Mouse (Mus musculus): ENCODE measurements at regions not wholly inside any gene's neighbourhood (a gene's known extent, or its start where the extent isn't known, plus 50 kb on each side); places are given as distances from the start of the nearest gene placed in this dataset.

GRCm38 (mm10) chr3:61064720-61065119 is 62.1 kb downstream of the P2ry1 start:
- no peak for DNase-seq (ENCODE audit: extremely low spot score in 1 of 2, low spot score in 2 of 2)
- intact Hi-C loops (cut with DNase I), result no loop called here

DNA sequence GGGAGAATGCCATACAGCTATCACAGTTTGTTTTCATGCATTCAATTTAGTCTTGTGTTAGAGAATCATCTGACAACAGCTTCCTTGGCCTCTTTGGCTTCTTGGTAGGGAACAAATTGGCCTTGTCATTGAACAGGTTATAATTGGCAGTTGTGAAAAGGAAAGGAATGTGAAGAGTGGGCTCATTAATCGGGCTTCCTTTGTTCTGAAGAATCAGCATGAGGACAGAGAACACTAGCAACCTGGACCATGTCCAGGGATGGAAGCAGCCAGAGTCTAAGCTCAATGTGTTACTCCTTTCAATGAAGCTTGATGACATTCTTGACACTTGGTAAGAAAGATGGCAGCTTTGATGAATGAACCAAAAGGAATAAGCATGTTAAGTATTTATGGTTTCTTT is 64.5 kb downstream of the P2ry1 start:
- intact Hi-C loops (cut with DNase I), result no loop called here
- no peak for DNase-seq (ENCODE audit: extremely low spot score in 1 of 2, low spot score in 2 of 2)

DNA sequence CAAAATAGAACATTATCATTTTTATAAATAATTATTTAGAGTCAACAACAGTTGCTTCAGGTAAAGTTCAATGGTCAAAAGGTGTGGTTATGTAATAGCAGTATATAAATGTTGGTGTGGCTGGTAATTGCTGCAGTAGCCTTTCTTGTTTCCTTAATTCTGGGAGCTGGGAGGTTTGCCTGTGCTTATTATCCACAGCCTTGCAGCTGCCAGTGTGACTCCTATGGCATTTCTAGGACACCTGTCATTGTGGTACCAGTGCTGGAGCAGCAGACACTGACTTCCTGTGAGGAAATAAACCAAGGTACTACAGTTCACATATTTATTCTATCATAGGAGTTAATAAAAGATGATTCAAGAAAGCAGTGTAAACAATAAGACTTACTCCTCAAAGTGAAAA is 65.6 kb downstream of the P2ry1 start:
- intact Hi-C loops (cut with DNase I), result no loop called here
- DNase-seq (ENCODE audit: extremely low spot score in 1 of 2, low spot score in 2 of 2), result no peak

DNA sequence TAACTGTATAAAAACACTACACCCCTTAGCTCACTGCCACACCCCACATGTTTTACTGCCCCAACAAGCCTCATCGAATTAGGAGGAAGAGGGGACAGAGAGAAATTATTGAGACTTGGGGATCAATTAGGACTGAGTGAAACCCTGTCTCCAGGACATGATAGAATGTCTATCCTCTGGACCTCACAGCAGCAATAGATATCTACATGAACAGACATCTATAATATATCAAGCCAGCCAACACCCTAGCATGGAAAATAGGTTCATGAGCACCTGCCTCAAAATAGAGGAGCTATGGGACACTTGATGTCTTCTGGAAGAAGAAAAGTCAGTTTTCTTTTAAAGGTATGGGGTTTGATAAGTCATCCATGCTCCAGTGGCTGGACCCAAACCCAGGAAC is 68.4 kb downstream of the P2ry1 start:
- intact Hi-C loops (cut with DNase I), result no loop called here
- DNase-seq (ENCODE audit: extremely low spot score in 1 of 2, low spot score in 2 of 2), result no peak

DNA sequence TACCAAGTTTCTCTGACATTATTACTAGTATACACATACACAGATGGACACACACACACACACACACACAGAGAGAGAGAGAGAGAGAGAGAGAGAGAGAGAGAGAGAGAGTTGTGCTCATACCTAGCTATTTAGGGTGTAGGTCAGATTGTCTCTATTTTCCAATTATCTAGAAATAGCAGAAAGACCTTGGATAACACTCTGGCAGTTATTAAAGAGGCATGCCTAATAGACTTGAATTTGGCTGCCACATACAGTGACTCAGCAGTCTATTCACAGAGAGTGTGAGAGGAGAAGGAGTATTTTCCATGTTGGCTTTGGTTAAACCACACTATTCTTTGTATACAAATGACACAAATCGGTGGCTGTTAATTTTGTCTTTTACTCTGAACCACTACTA is 69.7 kb downstream of the P2ry1 start:
- intact Hi-C loops (cut with DNase I), result no loop called here
- no peak for DNase-seq (ENCODE audit: extremely low spot score in 1 of 2, low spot score in 2 of 2)

GRCm38 (mm10) chr3:61073103-61073502 is 70.5 kb downstream of the P2ry1 start:
- DNase-seq (ENCODE audit: extremely low spot score in 1 of 2, low spot score in 2 of 2), result no peak
- intact Hi-C loops (cut with DNase I), result no loop called here

DNA sequence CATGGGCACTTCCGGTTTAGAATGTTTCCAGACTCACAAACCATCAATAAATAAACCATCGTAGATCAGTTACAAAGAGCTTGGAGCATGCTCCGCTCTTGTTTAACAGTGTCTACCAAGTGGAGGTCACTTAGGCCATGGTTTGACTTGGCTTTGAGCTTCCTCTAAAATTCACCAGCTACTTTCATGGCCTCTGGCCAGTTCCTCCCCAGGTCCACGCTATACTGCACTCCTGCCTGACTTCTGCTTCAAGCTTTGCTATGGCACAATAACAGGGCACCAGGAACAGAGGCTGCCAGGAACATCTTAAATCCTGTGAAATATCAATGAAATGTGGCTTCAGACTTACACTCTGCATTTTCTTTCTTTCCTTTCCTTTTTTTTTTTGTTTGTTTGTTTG is 71.2 kb downstream of the P2ry1 start:
- intact Hi-C loops (cut with DNase I), result no loop called here
- DNase-seq (ENCODE audit: extremely low spot score in 1 of 2, low spot score in 2 of 2), result no peak

DNA sequence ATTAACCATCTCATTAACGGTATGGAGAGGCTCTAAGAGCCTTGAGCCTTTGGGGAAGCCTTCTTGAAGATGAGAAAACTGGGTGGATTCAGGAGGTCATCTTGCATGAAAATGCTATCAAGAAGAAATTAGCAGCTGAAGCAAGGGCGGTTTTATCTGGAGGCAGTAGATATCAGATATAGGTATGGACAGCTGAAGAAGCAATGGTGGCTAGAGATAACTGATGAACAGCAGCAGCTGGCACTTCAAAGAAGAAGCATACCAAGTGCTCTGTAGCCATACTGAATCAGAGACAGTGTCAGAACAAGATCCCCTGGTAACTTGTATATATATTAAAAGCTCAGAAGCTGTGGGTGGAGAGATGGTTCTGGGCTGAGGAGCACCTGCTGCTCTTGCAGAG is 73.2 kb downstream of the P2ry1 start:
- intact Hi-C loops (cut with DNase I), result no loop called here
- no peak for DNase-seq (ENCODE audit: extremely low spot score in 1 of 2, low spot score in 2 of 2)

GRCm38 (mm10) chr3:61089931-61090330 is 87.3 kb downstream of the P2ry1 start:
- DNase-seq (ENCODE audit: extremely low spot score in 1 of 2, low spot score in 2 of 2), result no peak
- intact Hi-C loops (cut with DNase I), result no loop called here

- no peak for DNase-seq (ENCODE audit: extremely low spot score in 1 of 2, low spot score in 2 of 2)
- intact Hi-C loops (cut with DNase I), result no loop called here
Measured at GRCm38 (mm10) chr3:61092031-61092430, 89.4 kb downstream of the P2ry1 start.

DNA sequence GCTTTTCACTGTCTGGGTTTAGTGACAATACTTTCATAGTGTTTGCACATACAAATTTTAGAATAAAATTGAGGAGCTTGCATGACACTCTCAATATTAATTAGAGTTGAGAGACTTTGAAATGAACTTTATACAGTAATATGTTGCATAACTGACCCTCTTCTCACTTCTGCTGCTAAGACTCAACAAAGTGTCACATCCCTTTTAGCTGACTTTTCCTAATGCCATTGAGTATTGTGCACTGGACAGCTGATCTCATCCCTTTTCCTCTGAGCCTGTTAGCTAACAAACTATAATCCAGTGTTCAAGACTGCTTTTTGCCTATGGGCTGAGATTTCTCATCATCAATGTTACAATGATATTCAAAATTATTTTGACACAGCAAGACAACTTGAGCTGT is 113.8 kb downstream of the P2ry1 start:
- no peak for DNase-seq (ENCODE audit: extremely low spot score in 1 of 2, low spot score in 2 of 2)
- intact Hi-C loops (cut with DNase I), result no loop called here

DNA sequence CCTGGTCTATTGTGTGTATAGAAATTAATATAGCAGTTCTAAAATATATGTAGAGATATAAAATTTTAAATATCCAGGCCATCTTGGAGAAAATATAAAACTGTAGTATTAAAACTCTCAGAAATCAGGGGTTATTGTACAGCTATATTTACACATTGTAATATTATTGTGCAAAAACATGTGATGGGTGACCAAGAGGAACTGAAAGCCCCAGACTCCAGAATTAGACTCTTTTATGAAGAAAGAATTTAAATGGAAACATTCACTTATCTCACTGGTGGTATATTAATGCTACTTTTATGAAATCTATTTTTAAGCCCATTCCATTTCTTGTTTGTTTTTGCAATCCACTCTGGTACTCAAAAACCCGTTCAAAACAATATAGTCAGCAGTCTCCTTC is 130.5 kb downstream of the P2ry1 start:
- no peak for DNase-seq (ENCODE audit: extremely low spot score in 1 of 2, low spot score in 2 of 2)
- intact Hi-C loops (cut with DNase I), result no loop called here

DNA sequence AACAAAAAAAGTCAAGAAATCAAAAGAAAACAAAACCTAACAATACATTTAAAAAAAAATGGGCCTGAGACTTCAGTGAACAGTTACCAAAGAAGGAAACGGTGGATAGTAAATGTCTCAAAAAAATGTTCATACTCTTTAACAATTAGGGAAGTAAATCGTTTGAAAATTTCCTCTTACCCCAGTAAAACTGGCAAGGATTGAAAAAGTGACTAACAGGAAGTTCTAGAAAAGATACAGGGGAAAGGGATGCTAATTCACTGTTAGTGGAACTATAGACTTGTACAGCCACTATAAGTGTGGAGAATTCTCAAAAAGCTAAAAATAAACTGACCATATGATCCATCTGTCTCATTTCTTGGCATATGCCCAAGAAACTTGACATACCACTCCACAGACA is 151.5 kb downstream of the P2ry1 start:
- intact Hi-C loops (cut with DNase I), result no loop called here
- DNase-seq (ENCODE audit: extremely low spot score in 1 of 2, low spot score in 2 of 2), result no peak

GRCm38 (mm10) chr3:61159811-61160210 is 157.2 kb downstream of the P2ry1 start:
- no peak for DNase-seq (ENCODE audit: extremely low spot score in 1 of 2, low spot score in 2 of 2)
- intact Hi-C loops (cut with DNase I), result no loop called here

DNA sequence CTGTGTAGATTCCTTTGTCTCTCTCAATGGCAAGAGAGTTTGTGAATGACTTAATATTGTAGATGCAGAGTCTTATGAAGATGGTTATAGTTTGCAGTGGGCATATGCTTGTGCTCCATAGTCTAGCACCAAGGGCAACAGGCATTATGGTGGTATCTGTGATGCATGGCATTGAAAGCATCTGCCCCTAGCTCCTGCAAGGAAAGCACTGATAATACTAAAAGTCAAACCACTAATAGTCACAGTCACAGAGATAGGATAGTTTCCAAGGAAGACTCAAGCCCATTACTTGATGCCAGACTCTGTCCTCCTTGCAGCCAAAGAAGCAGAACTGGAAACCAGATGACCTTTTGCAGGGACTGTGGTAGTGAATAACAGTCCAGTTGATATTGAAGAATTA is 158.8 kb downstream of the P2ry1 start:
- intact Hi-C loops (cut with DNase I), result no loop called here
- no peak for DNase-seq (ENCODE audit: extremely low spot score in 1 of 2, low spot score in 2 of 2)

DNA sequence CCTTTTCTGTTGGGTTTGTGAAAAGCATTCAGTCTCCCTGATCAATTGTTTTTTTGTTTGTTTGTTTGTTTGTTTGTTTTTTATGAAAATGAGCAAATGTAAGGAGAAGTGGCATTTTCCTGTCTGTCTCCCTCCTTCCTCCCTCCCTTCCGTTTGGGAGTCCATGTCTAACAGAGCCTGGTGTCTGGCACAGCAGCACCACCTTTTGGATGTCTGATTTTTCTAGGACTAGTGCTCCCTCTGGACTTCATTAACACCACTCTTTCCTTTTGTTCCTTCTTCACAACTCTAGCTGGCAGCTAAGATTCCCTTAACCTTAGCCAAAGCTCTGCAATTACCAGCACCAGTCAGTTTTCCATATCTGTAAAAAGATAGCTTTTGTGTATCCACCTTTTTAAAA is 175.6 kb upstream of the Rap2b start:
- intact Hi-C loops (cut with DNase I), result no loop called here
- no peak for DNase-seq (ENCODE audit: extremely low spot score in 1 of 2, low spot score in 2 of 2)

GRCm38 (mm10) chr3:61188662-61189061 is 172.8 kb upstream of the Rap2b start:
- no peak for DNase-seq (ENCODE audit: extremely low spot score in 1 of 2, low spot score in 2 of 2)
- intact Hi-C loops (cut with DNase I), result no loop called here

DNA sequence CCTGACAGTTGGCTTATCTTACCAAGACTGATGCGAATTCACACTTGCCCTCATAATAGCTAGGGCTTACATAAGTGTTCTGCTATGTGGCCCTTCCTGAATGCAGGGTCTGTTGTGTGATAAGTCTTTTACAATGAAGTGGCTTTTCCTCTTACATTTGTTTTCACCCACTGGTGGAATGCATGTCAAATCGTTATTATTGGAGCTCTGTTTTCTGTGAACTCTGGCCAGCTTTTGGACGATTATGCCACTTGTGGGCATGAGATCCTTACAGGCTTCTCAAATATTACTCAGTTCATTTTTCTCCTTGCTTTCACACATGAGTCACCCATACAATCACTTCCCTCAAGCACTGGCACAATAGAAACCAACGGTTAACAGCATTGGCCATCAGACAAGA is 144.9 kb upstream of the Rap2b start:
- intact Hi-C loops (cut with DNase I), result no loop called here
- DNase-seq (ENCODE audit: extremely low spot score in 1 of 2, low spot score in 2 of 2), result no peak

GRCm38 (mm10) chr3:61224505-61224904 is 136.9 kb upstream of the Rap2b start:
- intact Hi-C loops (cut with DNase I), result no loop called here
- DNase-seq (ENCODE audit: extremely low spot score in 1 of 2, low spot score in 2 of 2), result no peak

- intact Hi-C loops (cut with DNase I), result no loop called here
- no peak for DNase-seq (ENCODE audit: extremely low spot score in 1 of 2, low spot score in 2 of 2)
Measured at GRCm38 (mm10) chr3:61225054-61225453, 136.4 kb upstream of the Rap2b start.

- intact Hi-C loops (cut with DNase I), result no loop called here
- no peak for DNase-seq (ENCODE audit: extremely low spot score in 1 of 2, low spot score in 2 of 2)
Measured at GRCm38 (mm10) chr3:61241380-61241779, 120.1 kb upstream of the Rap2b start.

Data from left cerebral cortex, postnatal 10 days (tissue).